Comparison of ENCODE assay signal across 21 mouse cellular contexts in genomic region chr10:59541466-59541865, GRCm38 (mm10).
DNase-seq lines count a peak whose midpoint lies in the region; ATAC-seq and TF ChIP-seq lines count a peak whose summit lies in the region.
"Had no signal": no experiment of that assay in that cellular context is flagged by ENCODE, and none has a peak within 500 bp of the region (broad histone marks: within the 10 kb centered on the region; RNA-seq: fewer than 3 reads in every experiment).

No protein-coding gene starts in this region.

- intact Hi-C loops in left cerebral cortex, adult 2 months (cut with DNase I), result no loop called here

- ATAC-seq in frontal cortex, adult (ENCODE audit: low TSS enrichment), result peak; percentile 34; the same call in 1 of the 2 replicates
- no peak for ATAC-seq in liver, embryonic 12.5 days
- ATAC-seq: forebrain, embryonic 14.5 days; intestine, embryonic 15.5 days had no signal

- no peak for TF ChIP-seq CTCF in left cerebral cortex, adult 2 months (IDR thresholded peaks at IDR 0.05)

- H3K4me3 ChIP-seq in left cerebral cortex, adult 2 months, result no peak overlapping the region
- no peak overlapping the region for H3K4me3 ChIP-seq in liver, embryonic 12.5 days
- H3K4me3 ChIP-seq: embryonic facial prominence, embryonic 13.5 days; heart, embryonic 15.5 days; hindbrain, embryonic 10.5 days; intestine, embryonic 15.5 days had no signal

- peaks cover 11% of the 10 kb centered on the region; the same call in 1 of the 2 replicates for H3K27me3 ChIP-seq in liver, embryonic 12.5 days (replicated peaks)
- H3K27me3 ChIP-seq: CH12.LX; embryonic facial prominence, embryonic 13.5 days; heart, embryonic 15.5 days; intestine, embryonic 15.5 days had no signal

- H3K9ac ChIP-seq in liver, embryonic 12.5 days, result no peak overlapping the region
- H3K9ac ChIP-seq: embryonic facial prominence, embryonic 13.5 days; heart, embryonic 15.5 days; hindbrain, embryonic 14.5 days; intestine, embryonic 15.5 days had no signal

- no peaks in the 10 kb centered on the region for H3K9me3 ChIP-seq in liver, embryonic 12.5 days (replicated peaks)
- H3K9me3 ChIP-seq: heart, embryonic 15.5 days; hindbrain, embryonic 10.5 days; intestine, embryonic 15.5 days had no signal

- H3K36me3 ChIP-seq in liver, embryonic 12.5 days, result 0 out of 2 replicates have a peak, but pooled peaks cover 4% of the 10 kb centered on the region
- H3K36me3 ChIP-seq: intestine, embryonic 15.5 days had no signal

- DNase-seq in frontal cortex, postnatal 36 days (ENCODE audit: low spot score in 2 of 2), result no peak
- peak; percentile 68 for DNase-seq in brain, adult 2 months (ENCODE audit: low read depth, low spot score)
- DNase-seq in cerebellum, adult 8-10 months, result peak; percentile 42
- DNase-seq in cerebellum, postnatal 14 days, result peak; percentile 33 to 49
- DNase-seq in ovary, postnatal 10 days (ENCODE audit: low spot score), result no peak
- no peak for DNase-seq in left cerebral cortex, adult 2 months (ENCODE audit: extremely low spot score in 1 of 2, low spot score in 2 of 2)
- DNase-seq: adrenal gland, adult 2 months; adrenal gland, postnatal 36 days; gastrocnemius, postnatal 10 days; heart, adult 18-20 months; kidney, adult 18-20 months had no signal

- H3K4me1 ChIP-seq in liver, embryonic 12.5 days, result peaks cover 16% of the 10 kb centered on the region

- H3K27ac ChIP-seq in left cerebral cortex, adult 2 months, result no peak overlapping the region
- no peak overlapping the region for H3K27ac ChIP-seq in liver, embryonic 12.5 days
- H3K27ac ChIP-seq: embryonic facial prominence, embryonic 13.5 days; heart, embryonic 15.5 days; hindbrain, embryonic 10.5 days; hindbrain, embryonic 14.5 days; intestine, embryonic 15.5 days had no signal

- no peak overlapping the region for H3K4me2 ChIP-seq in liver, embryonic 12.5 days
- H3K4me2 ChIP-seq: embryonic facial prominence, embryonic 13.5 days; heart, embryonic 11.5 days; heart, embryonic 15.5 days; hindbrain, embryonic 14.5 days; intestine, embryonic 15.5 days had no signal

- 80% methylated on average over 11 of the region's 11 CpGs for WGBS in liver, embryonic 12.5 days (ENCODE audit: insufficient replicate concordance)

Comparison
In these comparisons a context has a peak if more than half of its experiments do, and no peak if none do; other contexts are left out.
1. DNase-seq: peak in brain, adult 2 months (single experiment), cerebellum, adult 8-10 months (single experiment) and cerebellum, postnatal 14 days (2 of 2); none in frontal cortex, postnatal 36 days (0 of 2), ovary, postnatal 10 days (single experiment) and left cerebral cortex, adult 2 months (0 of 2).